ENCODE assay signal across 8 mouse cellular contexts in the genomic region with DNA sequence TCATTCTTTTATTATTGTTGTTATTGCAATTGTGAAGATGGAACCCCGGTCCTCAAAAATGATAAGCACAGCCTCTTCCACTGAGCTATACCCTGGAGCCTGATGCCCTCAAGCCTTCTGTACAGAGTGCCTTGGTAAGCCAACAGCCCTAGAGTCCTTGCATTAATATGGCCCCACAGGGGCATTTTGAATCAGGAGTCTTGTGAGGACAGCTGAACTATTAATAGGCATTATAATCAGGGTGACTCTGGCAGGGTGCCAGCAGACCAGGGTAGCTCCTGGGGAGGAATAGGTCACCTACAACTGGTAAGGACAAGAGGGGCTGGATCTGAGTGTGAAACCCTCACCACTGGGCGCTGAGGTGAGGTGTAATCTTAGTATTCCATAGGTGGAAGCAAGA. TPM values are rescaled to one million over a fixed set of nuclear protein-coding genes. Genes with fewer than 3 reads are reported as not detected.
DNase-seq lines count a peak whose midpoint lies in the region; ATAC-seq and TF ChIP-seq lines count a peak whose summit lies in the region.

No protein-coding gene starts in this region.

- H3K4me1 ChIP-seq in erythroblast, embryonic 14.5 days (ENCODE audit: control insufficient read depth) = peaks cover 39% of the 10 kb centered on the region
- H3K4me1 ChIP-seq in bone marrow macrophage, adult 2 months (ENCODE audit: control insufficient read depth, insufficient read depth, low read length) = peaks cover 2% of the 10 kb centered on the region; the same call in 1 of the 2 replicates
- peaks cover 8 to 27% of the 10 kb centered on the region in 2 experiments; a peak in 3 of 4 replicates for H3K4me1 ChIP-seq in heart, embryonic 14.5 days (ENCODE audit: control insufficient read depth in 2 of 2, insufficient read depth in 2 of 2, low read length in 2 of 2)
- H3K4me1 ChIP-seq in neural tube, embryonic 13.5 days (replicated peaks) = peaks cover 28% of the 10 kb centered on the region
- H3K4me1 ChIP-seq in thymus, adult 2 months (replicated peaks; ENCODE audit: control insufficient read depth, insufficient read depth, low read length) = peaks cover 24% of the 10 kb centered on the region

- no peak for TF ChIP-seq CTCF in bone marrow macrophage, adult 2 months (IDR thresholded peaks at IDR 0.05; ENCODE audit: low read depth, low read length)
- no peak for TF ChIP-seq CTCF in thymus, adult 2 months (IDR thresholded peaks at IDR 0.05; ENCODE audit: borderline replicate concordance, control insufficient read depth, extremely low read depth, insufficient read depth, low read length, poor library complexity)

- peaks cover 4% of the 10 kb centered on the region for H3K9me3 ChIP-seq in erythroblast, embryonic 14.5 days (ENCODE audit: control insufficient read depth, low read length)
- H3K9me3 ChIP-seq in heart, embryonic 14.5 days (ENCODE audit: control insufficient read depth, low read length) = 0 out of 2 replicates have a peak, but pooled peaks cover 2% of the 10 kb centered on the region
- H3K9me3 ChIP-seq in neural tube, embryonic 13.5 days = no peaks in the 10 kb centered on the region

- peaks cover 27% of the 10 kb centered on the region for H3K36me3 ChIP-seq in erythroblast, embryonic 14.5 days (ENCODE audit: control insufficient read depth)
- H3K36me3 ChIP-seq in heart, embryonic 14.5 days (ENCODE audit: control insufficient read depth, insufficient read depth, low read length) = peaks cover 22% of the 10 kb centered on the region
- H3K36me3 ChIP-seq in neural tube, embryonic 13.5 days = no peaks in the 10 kb centered on the region
- no peaks in the 10 kb centered on the region for H3K36me3 ChIP-seq in thymus, adult 2 months (ENCODE audit: control insufficient read depth, insufficient read depth, low read length)

- peak overlapping the region; percentile 71 for H3K9ac ChIP-seq in heart, embryonic 14.5 days (ENCODE audit: low read length)
- peak overlapping the region; percentile 68 for H3K9ac ChIP-seq in neural tube, embryonic 13.5 days

- 27% methylated on average over 2 of the region's 2 CpGs for WGBS in heart, embryonic 14.5 days
- WGBS in neural tube, embryonic 13.5 days = 63% methylated on average over 2 of the region's 2 CpGs
- 58% methylated on average over 2 of the region's 2 CpGs for WGBS in thymus, adult 2 months

- H3K27me3 ChIP-seq in erythroblast, embryonic 14.5 days (ENCODE audit: control insufficient read depth) = no peaks in the 10 kb centered on the region; the same call in 1 of the 2 replicates
- H3K27me3 ChIP-seq in heart, embryonic 14.5 days (ENCODE audit: control insufficient read depth, insufficient read depth, low read length) = no peaks in the 10 kb centered on the region
- H3K27me3 ChIP-seq in neural tube, embryonic 13.5 days = no peaks in the 10 kb centered on the region
- H3K27me3 ChIP-seq in thymus, adult 2 months (ENCODE audit: control insufficient read depth, insufficient read depth, low read length) = no peaks in the 10 kb centered on the region

- no peak for ATAC-seq in erythroblast, adult 5-6 weeks (replicated peaks; ENCODE audit: low FRiP score, poor library complexity, severe bottlenecking)
- 0 out of 2 replicates have a peak, but pooled peaks have one; percentile 2 for ATAC-seq in heart, embryonic 14.5 days (ENCODE audit: insufficient number of reproducible peaks, insufficient read depth, low FRiP score, low read depth)
- ATAC-seq in neural tube, embryonic 13.5 days (ENCODE audit: low read depth) = no peak

- H3K4me2 ChIP-seq in heart, embryonic 14.5 days (ENCODE audit: low read length) = peak overlapping the region; percentile 81
- H3K4me2 ChIP-seq in neural tube, embryonic 13.5 days = peak overlapping the region; percentile 71

- peak overlapping the region; percentile 97 for H3K4me3 ChIP-seq in erythroblast, embryonic 14.5 days (replicated peaks)
- H3K4me3 ChIP-seq in bone marrow macrophage, adult 2 months (ENCODE audit: insufficient read depth, low read length) = peak overlapping the region; percentile 70
- H3K4me3 ChIP-seq in heart, embryonic 14.5 days (ENCODE audit: control insufficient read depth in 1 of 2, insufficient read depth in 1 of 2, low read depth in 1 of 2, low read length in 2 of 2) = peak overlapping the region; percentile 48 to 58; a peak in 3 of 4 replicates
- peak overlapping the region; percentile 47 for H3K4me3 ChIP-seq in neural tube, embryonic 13.5 days
- no peak overlapping the region for H3K4me3 ChIP-seq in thymus, adult 2 months (ENCODE audit: control insufficient read depth, insufficient read depth, low read length)

- no peak overlapping the region for H3K27ac ChIP-seq in bone marrow macrophage, adult 2 months (ENCODE audit: insufficient read depth, low read depth, low read length)
- H3K27ac ChIP-seq in heart, embryonic 14.5 days (replicated peaks in 1 of 2; ENCODE audit: control insufficient read depth in 1 of 2, insufficient read depth in 1 of 2, low read depth in 2 of 2, low read length in 2 of 2) = peak overlapping the region; percentile 54 to 89
- H3K27ac ChIP-seq in neural tube, embryonic 13.5 days (replicated peaks) = peak overlapping the region; percentile 75
- H3K27ac ChIP-seq in thymus, adult 2 months (ENCODE audit: control insufficient read depth, insufficient read depth, low read length) = no peak overlapping the region

- DNase-seq in kidney, postnatal 10 days = peak; percentile 72
- no peak for DNase-seq in thymus, adult 2 months
- DNase-seq in right cerebral cortex, postnatal 36 days (ENCODE audit: low spot score in 2 of 2) = no peak

- TF ChIP-seq POLR2A in bone marrow macrophage, adult 2 months (IDR thresholded peaks at IDR 0.05; ENCODE audit: borderline replicate concordance, low read depth, low read length) = no peak
- no peak for TF ChIP-seq POLR2A in thymus, adult 2 months (IDR thresholded peaks at IDR 0.05; ENCODE audit: control insufficient read depth, extremely low read depth, insufficient read depth, low read length, poor library complexity)

RNA-seq across cellular contexts. Expression of gene Gins2, which starts 0.8 kb away (rescaled TPM):
- polyA plus RNA-seq in erythroblast, embryonic 14.5 days (2012) = 8.6 and 17.1 TPM in 2 replicates
- 13.3 and 32.0 TPM in 2 replicates for total RNA-seq in erythroblast, adult 5-6 weeks (2015; ENCODE audit: low replicate concordance)
- total RNA-seq in erythroblast, adult 5-6 weeks (2017; ENCODE audit: low replicate concordance) = 4.3 and 14.3 TPM in 2 replicates
- polyA plus RNA-seq in bone marrow macrophage, adult 2 months (2012; ENCODE audit: insufficient read depth, insufficient read length, missing spikeins) = 16.7 and 23.1 TPM in 2 replicates
- 51.1 and 60.6 TPM in 2 replicates for polyA plus RNA-seq in heart, embryonic 14.5 days (2014; fragmentation: Nextera tagmentation; extraction: Ambion mirVana)
- 20.1 and 21.5 TPM in 2 replicates for polyA plus RNA-seq in neural tube, embryonic 13.5 days (2015; fragmentation: Nextera tagmentation; extraction: Ambion mirVana)
- 48.3 and 69.1 TPM in 2 replicates for polyA plus RNA-seq in thymus, adult 2 months (2012; rRNA removed)

RNA-seq across cellular contexts. Expression of gene 1190005I06Rik, which starts 57.5 kb away (rescaled TPM):
- 0.18 and 0.20 TPM in 2 replicates for polyA plus RNA-seq in erythroblast, embryonic 14.5 days (2012)
- total RNA-seq in erythroblast, adult 5-6 weeks (2015; ENCODE audit: low replicate concordance) = 2.3 TPM in 1 of 2 replicates, not detected in the other
- total RNA-seq in erythroblast, adult 5-6 weeks (2017; ENCODE audit: low replicate concordance) = 5.0 TPM in 1 of 2 replicates, not detected in the other
- 1.1 and 1.6 TPM in 2 replicates for polyA plus RNA-seq in bone marrow macrophage, adult 2 months (2012; ENCODE audit: insufficient read depth, insufficient read length, missing spikeins)
- 5.8 and 6.2 TPM in 2 replicates for polyA plus RNA-seq in heart, embryonic 14.5 days (2014; fragmentation: Nextera tagmentation; extraction: Ambion mirVana)
- polyA plus RNA-seq in neural tube, embryonic 13.5 days (2015; fragmentation: Nextera tagmentation; extraction: Ambion mirVana) = 6.9 and 7.8 TPM in 2 replicates
- 5.6 and 6.1 TPM in 2 replicates for polyA plus RNA-seq in thymus, adult 2 months (2012; rRNA removed)

Comparison
In these comparisons a context has a peak if more than half of its experiments do, and no peak if none do; other contexts are left out.
1. H3K27ac ChIP-seq: peak in heart, embryonic 14.5 days (2 of 2) and neural tube, embryonic 13.5 days (single experiment); none in bone marrow macrophage, adult 2 months (single experiment) and thymus, adult 2 months (single experiment).